Mouse (Mus musculus) neural tube, embryonic 13.5 days (tissue): ENCODE data around the gene Agbl3. TPM values are rescaled to one million over a fixed set of nuclear protein-coding genes. Genes with fewer than 3 reads are reported as not detected.

Source experiments
- ATAC-seq: fragments of 200-750 bp; cut with Nextera tagmentation; 2 replicates; pipeline ENCODE4 v1.8.0; 2017; ENCODE audit warnings: low read depth, mild to moderate bottlenecking, moderate TSS enrichment, moderate library complexity
- H3K27ac ChIP-seq: fragments of 300-500 bp; sonication (generic); replicated peaks from 2 replicates; pipeline ENCODE4 v1.5.1; 2015; ENCODE audit warnings: moderate library complexity, mild to moderate bottlenecking, inconsistent platforms
- H3K27me3 ChIP-seq: fragments of 300-500 bp; sonication (generic); 2 replicates; pipeline ENCODE4 v1.6.1; 2015; ENCODE audit warnings: mild to moderate bottlenecking, inconsistent platforms
- H3K36me3 ChIP-seq: fragments of 300-500 bp; sonication (generic); 2 replicates; pipeline ENCODE4 v1.6.1; 2015; ENCODE audit warnings: mild to moderate bottlenecking, inconsistent platforms
- H3K4me1 ChIP-seq: fragments of 300-500 bp; sonication (generic); replicated peaks from 2 replicates; pipeline ENCODE4 v1.6.1; 2015; ENCODE audit warnings: inconsistent platforms
- H3K4me2 ChIP-seq: fragments of 300-500 bp; sonication (generic); 2 replicates; pipeline ENCODE4 v1.6.1; 2015; ENCODE audit warnings: inconsistent platforms, mild to moderate bottlenecking, moderate library complexity
- H3K4me3 ChIP-seq: fragments of 300-500 bp; sonication (generic); 2 replicates; pipeline ENCODE4 v1.5.1; 2015; ENCODE audit warnings: mild to moderate bottlenecking, inconsistent platforms
- H3K9ac ChIP-seq: fragments of 300-500 bp; sonication (generic); 2 replicates; pipeline ENCODE4 v1.6.1; 2015; ENCODE audit warnings: moderate library complexity, mild to moderate bottlenecking, inconsistent platforms
- H3K9me3 ChIP-seq: fragments of 300-500 bp; sonication (generic); 2 replicates; pipeline ENCODE4 v1.6.1; 2016; ENCODE audit warnings: inconsistent platforms
- WGBS: fragments of 180-500 bp; shearing (Covaris S2); methylation state at CpG from one replicate; pipeline ENCODE4 v1.1.7; 2015; 5-methylcytosine and 5-hydroxymethylcytosine counted together
- polyA plus RNA-seq: library from polyadenylated mRNA; unstranded; fragments of >200 nt; fragmentation: Nextera tagmentation; extraction: Ambion mirVana; gene quantifications from 2 replicates; pipeline ENCODE4 v1.2.1, GENCODE M21; 2015

The Agbl3 gene
- polyA plus RNA-seq, 1 experiment from 2014 or later, result 8.5 TPM

DNA sequence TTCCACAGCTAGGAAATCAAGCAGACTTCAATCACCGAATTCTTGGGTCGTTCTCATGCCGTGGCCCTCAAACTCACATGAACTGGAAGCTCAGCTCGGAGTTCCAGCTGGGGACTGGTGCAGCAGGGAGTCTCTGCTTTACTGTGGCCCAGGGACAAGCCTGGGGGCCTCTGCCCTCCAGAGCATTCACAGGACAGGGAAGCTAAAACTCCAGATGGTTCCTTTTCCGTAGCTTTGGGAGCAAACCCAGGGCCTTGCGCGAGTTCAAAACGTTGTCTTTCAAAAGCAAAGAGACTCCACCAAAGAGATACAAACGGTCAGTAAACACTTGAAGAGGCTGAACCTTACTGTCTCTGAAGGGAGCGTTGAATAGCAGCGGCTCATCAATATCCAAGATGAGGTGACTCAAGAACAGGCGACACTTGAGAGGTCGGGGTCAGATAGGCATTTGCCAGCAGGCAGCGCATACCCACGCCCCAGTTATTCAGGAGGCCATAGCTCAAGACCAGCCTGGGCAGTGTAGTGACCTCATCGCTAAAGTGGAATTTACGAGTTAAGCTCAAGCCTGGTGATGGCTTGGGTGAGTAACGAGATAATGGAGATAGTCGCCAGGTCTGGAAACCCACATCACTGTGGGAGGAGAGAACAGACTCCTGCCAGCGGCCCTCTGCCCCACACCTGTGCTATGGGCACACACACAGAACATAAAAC lies 88.4 kb downstream of the Agbl3 start:
- H3K9ac ChIP-seq, result no peak overlapping the region
- no peaks in the 10 kb centered on the region for H3K36me3 ChIP-seq
- H3K4me1 ChIP-seq, result no peaks in the 10 kb centered on the region
- 78% methylated on average over 20 of the region's 20 CpGs for WGBS
- H3K4me3 ChIP-seq, result no peak overlapping the region
- no peaks in the 10 kb centered on the region for H3K27me3 ChIP-seq
- ATAC-seq, result no peak
- no peak overlapping the region for H3K4me2 ChIP-seq
- H3K9me3 ChIP-seq, result no peaks in the 10 kb centered on the region
- no peak overlapping the region for H3K27ac ChIP-seq

DNA sequence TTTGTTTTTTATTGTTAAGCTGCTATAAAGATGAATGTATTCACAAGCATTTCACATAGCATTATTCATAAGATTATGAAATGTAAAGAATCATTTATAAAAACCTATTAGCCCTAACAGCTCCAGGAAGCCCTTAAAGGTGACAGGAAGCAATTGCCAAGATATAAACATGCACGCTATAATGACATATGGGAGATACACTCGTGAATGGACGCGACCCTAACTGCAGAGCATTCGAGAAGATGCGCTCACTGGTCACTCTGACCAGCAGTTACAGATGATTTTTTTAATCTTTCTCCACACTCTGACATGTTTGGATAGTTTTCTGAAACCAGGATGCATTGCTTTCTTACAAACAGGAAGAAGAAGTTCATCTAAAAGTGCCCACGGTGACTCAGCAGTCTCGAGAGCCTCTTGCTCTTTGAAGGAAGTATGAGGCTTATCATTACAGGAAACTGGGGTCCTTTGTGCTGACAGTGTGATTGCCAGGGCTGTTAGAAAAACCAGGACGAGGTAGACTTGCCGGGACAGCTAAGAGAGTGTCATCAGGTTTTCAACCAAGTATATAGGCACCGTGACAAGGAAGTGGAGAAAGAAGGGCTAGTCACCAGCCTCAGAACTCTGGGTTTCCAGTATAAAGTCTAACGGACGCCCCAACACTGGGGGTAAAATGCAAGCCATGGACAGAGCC lies 89.1 kb downstream of the Agbl3 start:
- Histone ChIP-seq H3K36me3 (no peaks in the 10 kb centered on the region), H3K9ac (no peak overlapping the region), H3K4me2 (no peak overlapping the region), H3K4me1 (no peaks in the 10 kb centered on the region), H3K27me3 (no peaks in the 10 kb centered on the region), H3K27ac (no peak overlapping the region), H3K9me3 (no peaks in the 10 kb centered on the region), H3K4me3 (no peak overlapping the region)
- 82% methylated on average over 13 of the region's 13 CpGs for WGBS
- no peak for ATAC-seq

DNA sequence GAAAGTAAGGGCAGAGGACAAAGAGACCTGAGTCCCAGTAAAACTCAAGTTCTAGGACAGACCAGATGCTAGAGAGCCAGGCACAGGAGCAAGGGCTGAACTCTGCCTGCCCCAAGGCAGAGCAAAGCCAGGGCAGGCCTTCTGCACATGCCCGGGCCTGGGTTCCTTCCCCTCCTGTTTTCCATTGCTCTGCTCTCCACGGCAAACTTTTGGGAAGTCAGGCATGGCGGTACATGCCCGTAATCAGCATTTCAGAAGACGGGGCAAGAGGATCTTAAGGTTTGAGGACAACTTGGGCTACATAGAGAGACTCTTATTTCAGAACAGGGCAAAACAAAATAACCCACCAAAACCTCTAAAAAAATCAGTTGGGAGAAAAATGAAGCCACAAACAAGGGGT lies 89.9 kb downstream of the Agbl3 start:
- Histone ChIP-seq H3K27me3 (no peaks in the 10 kb centered on the region), H3K27ac (no peak overlapping the region), H3K36me3 (no peaks in the 10 kb centered on the region), H3K4me2 (no peak overlapping the region), H3K9ac (no peak overlapping the region), H3K4me1 (no peaks in the 10 kb centered on the region; the same call in 1 of the 2 replicates), H3K4me3 (no peak overlapping the region), H3K9me3 (no peaks in the 10 kb centered on the region)
- 76% methylated on average over 5 of the region's 5 CpGs for WGBS
- no peak for ATAC-seq

- no peaks in the 10 kb centered on the region; the same call in 1 of the 2 replicates for H3K4me1 ChIP-seq
- no peak overlapping the region for H3K4me3 ChIP-seq
- H3K36me3 ChIP-seq, result no peaks in the 10 kb centered on the region
- H3K9ac ChIP-seq, result peak overlapping the region; percentile 23; the same call in 1 of the 2 replicates
- no peak overlapping the region for H3K4me2 ChIP-seq
- H3K27me3 ChIP-seq, result no peaks in the 10 kb centered on the region
- ATAC-seq, result no peak
- no peak overlapping the region for H3K27ac ChIP-seq
- H3K9me3 ChIP-seq, result no peaks in the 10 kb centered on the region
- 87% methylated on average over 5 of the region's 5 CpGs for WGBS
Measured at GRCm38 (mm10) chr6:34870724-34871123, 90.5 kb downstream of the Agbl3 start.

GRCm38 (mm10) chr6:34871929-34872328 lies 91.7 kb downstream of the Agbl3 start:
- Histone ChIP-seq H3K4me3 (no peak overlapping the region), H3K4me2 (no peak overlapping the region), H3K4me1 (peaks cover 9% of the 10 kb centered on the region), H3K9me3 (no peaks in the 10 kb centered on the region), H3K9ac (no peak overlapping the region), H3K36me3 (no peaks in the 10 kb centered on the region), H3K27me3 (no peaks in the 10 kb centered on the region), H3K27ac (no peak overlapping the region)
- 86% methylated on average over 7 of the region's 7 CpGs for WGBS
- no peak for ATAC-seq

- WGBS, result 92% methylated on average over 10 of the region's 10 CpGs
- Histone ChIP-seq H3K27me3 (no peaks in the 10 kb centered on the region), H3K9me3 (no peaks in the 10 kb centered on the region), H3K36me3 (no peaks in the 10 kb centered on the region), H3K4me3 (no peak overlapping the region), H3K9ac (no peak overlapping the region), H3K4me1 (peaks cover 14% of the 10 kb centered on the region), H3K27ac (no peak overlapping the region), H3K4me2 (no peak overlapping the region)
- ATAC-seq, result no peak
Measured at GRCm38 (mm10) chr6:34872871-34873270, 92.6 kb downstream of the Agbl3 start.

DNA sequence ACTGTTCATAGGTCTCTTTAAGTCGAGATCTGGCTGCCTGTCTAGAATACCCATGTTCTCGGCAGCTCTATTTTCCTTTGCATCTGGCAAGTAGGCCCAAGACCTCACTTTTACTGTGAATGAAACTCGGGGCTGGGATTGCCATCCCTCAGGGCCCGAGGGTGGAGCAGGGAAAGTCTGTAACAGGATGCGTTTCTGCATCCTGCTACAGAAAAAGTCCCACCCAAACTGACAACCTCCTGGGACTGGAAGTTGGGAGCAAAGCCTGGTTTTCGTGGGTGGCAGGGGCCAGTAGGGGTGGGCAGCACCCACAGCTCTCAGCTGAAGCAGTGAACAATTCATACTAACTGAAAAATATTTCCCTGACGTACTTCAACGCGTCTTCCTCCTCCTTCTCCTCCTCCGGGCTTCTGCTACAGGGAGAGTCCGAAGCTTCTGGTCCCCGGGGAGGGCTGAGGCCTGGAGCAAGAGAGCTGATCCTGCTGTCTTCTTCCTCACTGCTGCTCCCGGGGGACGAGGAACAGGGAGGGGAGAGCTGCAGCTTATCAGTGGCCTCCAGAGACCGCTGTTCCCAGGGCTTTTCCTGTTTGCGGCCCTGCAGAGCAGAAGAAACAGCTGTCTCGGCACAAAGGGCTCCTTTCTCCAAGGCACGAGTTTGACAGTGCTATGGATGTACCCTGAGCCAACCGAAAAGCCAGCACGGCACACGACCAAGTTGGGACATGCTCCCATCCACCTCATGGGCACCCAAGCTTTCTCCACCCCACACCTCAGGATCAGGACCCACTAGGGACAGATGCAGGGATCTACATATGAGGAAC lies 94.1 kb downstream of the Agbl3 start:
- Histone ChIP-seq H3K9me3 (no peaks in the 10 kb centered on the region), H3K27ac (peak overlapping the region; percentile 29; the same call in 1 of the 2 replicates), H3K4me2 (no peak overlapping the region), H3K4me1 (peaks cover 22% of the 10 kb centered on the region), H3K4me3 (no peak overlapping the region), H3K9ac (no peak overlapping the region), H3K27me3 (no peaks in the 10 kb centered on the region), H3K36me3 (no peaks in the 10 kb centered on the region)
- WGBS, result 73% methylated on average over 21 of the region's 21 CpGs
- ATAC-seq, result no peak

- no peak for ATAC-seq
- Histone ChIP-seq H3K27ac (no peak overlapping the region), H3K9ac (no peak overlapping the region), H3K9me3 (no peaks in the 10 kb centered on the region), H3K4me1 (peaks cover 22% of the 10 kb centered on the region), H3K27me3 (no peaks in the 10 kb centered on the region), H3K4me2 (no peak overlapping the region), H3K36me3 (0 out of 2 replicates have a peak, but pooled peaks cover 6% of the 10 kb centered on the region), H3K4me3 (no peak overlapping the region)
- WGBS, result 86% methylated on average over 15 of the region's 15 CpGs
Measured at GRCm38 (mm10) chr6:34875268-34875761, 95.1 kb downstream of the Agbl3 start.

- no peaks in the 10 kb centered on the region for H3K27me3 ChIP-seq
- WGBS, result 71% methylated on average over 12 of the region's 12 CpGs
- no peak for ATAC-seq
- no peaks in the 10 kb centered on the region for H3K9me3 ChIP-seq
- H3K27ac ChIP-seq, result no peak overlapping the region
- H3K9ac ChIP-seq, result peak overlapping the region; percentile 80; the same call in 1 of the 2 replicates
- H3K4me3 ChIP-seq, result 0 out of 2 replicates have a peak overlapping the region, but pooled peaks have one; percentile 56
- peaks cover 14% of the 10 kb centered on the region; the same call in 1 of the 2 replicates for H3K36me3 ChIP-seq
- peak overlapping the region; percentile 66 for H3K4me2 ChIP-seq
- H3K4me1 ChIP-seq, result peaks cover 22% of the 10 kb centered on the region
Measured at GRCm38 (mm10) chr6:34875966-34876834, 96.0 kb downstream of the Agbl3 start.

DNA sequence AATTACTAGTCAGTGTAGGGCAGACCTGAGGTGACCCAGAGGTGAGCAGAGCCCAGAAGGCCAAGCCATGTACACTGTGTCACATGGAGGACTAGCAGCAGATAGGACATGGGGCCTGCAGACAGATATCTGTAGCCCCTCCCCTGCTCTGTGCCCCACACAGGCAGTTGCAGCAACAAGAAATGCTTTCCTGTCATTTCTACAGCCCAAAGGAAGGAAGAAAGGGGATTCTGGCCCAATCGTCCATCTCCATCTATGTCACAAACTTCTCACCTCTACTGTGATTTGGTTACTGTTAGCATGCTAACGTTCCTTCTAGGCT lies 96.6 kb downstream of the Agbl3 start:
- Histone ChIP-seq H3K4me1 (peaks cover 22% of the 10 kb centered on the region), H3K4me3 (peak overlapping the region; percentile 56)

More for the DNA sequence above, 96.6 kb downstream of the Agbl3 start:
- H3K4me2 ChIP-seq, result peak overlapping the region; percentile 66
- peaks cover 15% of the 10 kb centered on the region; the same call in 1 of the 2 replicates for H3K36me3 ChIP-seq
- H3K27me3 ChIP-seq, result no peaks in the 10 kb centered on the region
- peak overlapping the region; percentile 80 for H3K9ac ChIP-seq
- no peaks in the 10 kb centered on the region for H3K9me3 ChIP-seq
- no peak for ATAC-seq
- WGBS, result 41% methylated on average over 2 of the region's 2 CpGs
- H3K27ac ChIP-seq, result peak overlapping the region; percentile 89
